Mouse (Mus musculus) forebrain, embryonic 12.5 days (tissue): Measurements from ENCODE around the gene Carmil1. TPM values are rescaled to one million over a fixed set of nuclear protein-coding genes. Genes with fewer than 3 reads are reported as not detected.
A peak's percentile ranks its signal among the peaks of the same experiment; 100 is the strongest.

ENCODE experiments used
- ATAC-seq: fragments of 200-750 bp; cut with Nextera tagmentation; 2 replicates; pipeline ENCODE4 v1.8.0; 2017; ENCODE audit warnings: moderate TSS enrichment; ENCODE audit not compliant: low FRiP score
- H3K27ac ChIP-seq: fragments of 300-500 bp; sonication (generic); 2 replicates; pipeline ENCODE4 v1.5.1; 2016; ENCODE audit warnings: mild to moderate bottlenecking
- H3K27me3 ChIP-seq: fragments of 300-500 bp; sonication (generic); 2 replicates; pipeline ENCODE4 v1.6.1; 2016; ENCODE audit warnings: mild to moderate bottlenecking
- H3K36me3 ChIP-seq: fragments of 300-500 bp; sonication (generic); replicated peaks from 2 replicates; pipeline ENCODE4 v1.6.1; 2016; ENCODE audit warnings: mild to moderate bottlenecking
- H3K4me1 ChIP-seq: fragments of 300-500 bp; sonication (generic); 2 replicates; pipeline ENCODE4 v1.6.1; 2016
- H3K4me2 ChIP-seq: fragments of 300-500 bp; sonication (generic); 2 replicates; pipeline ENCODE4 v1.6.1; 2016; ENCODE audit warnings: mild to moderate bottlenecking, moderate library complexity
- H3K4me3 ChIP-seq: fragments of 300-500 bp; sonication (generic); replicated peaks from 2 replicates; pipeline ENCODE4 v1.5.1; 2016; ENCODE audit warnings: mild to moderate bottlenecking
- H3K9ac ChIP-seq: fragments of 300-500 bp; sonication (generic); 2 replicates; pipeline ENCODE4 v1.6.1; 2016; ENCODE audit warnings: mild to moderate bottlenecking
- H3K9me3 ChIP-seq: fragments of 300-500 bp; sonication (generic); 2 replicates; pipeline ENCODE4 v1.6.1; 2016
- WGBS: fragments of 180-500 bp; shearing (Covaris S2); methylation state at CpG from one replicate; pipeline ENCODE4 v1.1.7; 2016; 5-methylcytosine and 5-hydroxymethylcytosine counted together
- polyA plus RNA-seq: library from polyadenylated mRNA; unstranded; fragments of >200 nt; fragmentation: Nextera tagmentation; extraction: Ambion mirVana; gene quantifications from 2 replicates; pipeline ENCODE4 v1.2.1, GENCODE M21; 2016

Carmil1 gene
- polyA plus RNA-seq, 1 experiment from 2014 or later, result 25.3 TPM

DNA sequence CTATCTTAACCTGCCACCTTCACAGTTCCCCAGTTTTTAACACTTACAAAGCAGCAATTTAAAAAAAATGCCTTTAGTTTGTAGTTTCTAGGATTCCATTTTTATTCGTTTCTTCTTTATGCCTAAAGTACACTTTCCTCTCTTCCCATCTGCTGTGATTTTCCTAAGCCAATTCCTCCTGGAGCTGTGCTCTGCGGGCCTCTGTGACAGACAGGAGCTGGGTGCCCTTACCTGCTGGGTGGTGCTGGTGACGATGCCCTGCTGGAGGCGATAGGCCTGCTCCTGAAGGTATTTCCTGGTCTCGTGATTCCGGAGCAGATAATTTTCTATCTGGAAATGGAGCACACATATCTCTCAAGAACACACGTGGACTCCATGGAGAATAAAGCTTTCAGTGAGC lies 198.9 kb downstream of the Carmil1 start:
- no peak overlapping the region for H3K9ac ChIP-seq
- H3K4me3 ChIP-seq, result no peak overlapping the region
- H3K27me3 ChIP-seq, result no peaks in the 10 kb centered on the region
- H3K9me3 ChIP-seq, result no peaks in the 10 kb centered on the region
- no peak overlapping the region for H3K27ac ChIP-seq
- H3K36me3 ChIP-seq, result no peaks in the 10 kb centered on the region
- 91% methylated on average over 7 of the region's 7 CpGs for WGBS
- H3K4me2 ChIP-seq, result no peak overlapping the region
- H3K4me1 ChIP-seq, result no peaks in the 10 kb centered on the region
- no peak for ATAC-seq

DNA sequence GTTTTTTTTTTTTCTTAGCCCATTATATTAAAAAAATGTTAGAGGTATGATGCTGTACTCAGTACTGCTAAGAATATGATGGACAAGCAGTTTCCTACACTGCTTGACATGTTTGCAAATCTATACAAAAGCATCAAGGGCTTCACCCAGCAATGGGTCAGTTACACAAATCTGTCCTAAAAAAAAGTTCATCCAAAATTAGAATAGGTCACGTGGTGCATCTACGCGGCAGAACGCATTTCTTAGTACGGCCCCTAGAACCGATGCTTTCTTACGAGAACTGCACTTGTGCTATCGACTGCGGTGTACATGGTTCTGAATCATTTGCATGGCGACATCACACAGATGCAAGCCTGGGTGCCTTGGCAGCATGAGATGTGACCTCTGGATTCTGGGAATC lies 208.0 kb downstream of the Carmil1 start:
- Histone ChIP-seq H3K9me3 (no peaks in the 10 kb centered on the region), H3K36me3 (peaks cover 3% of the 10 kb centered on the region), H3K4me1 (no peaks in the 10 kb centered on the region), H3K27me3 (no peaks in the 10 kb centered on the region), H3K4me2 (no peak overlapping the region), H3K27ac (no peak overlapping the region), H3K4me3 (no peak overlapping the region), H3K9ac (no peak overlapping the region)
- 94% methylated on average over 10 of the region's 10 CpGs for WGBS
- ATAC-seq, result no peak

DNA sequence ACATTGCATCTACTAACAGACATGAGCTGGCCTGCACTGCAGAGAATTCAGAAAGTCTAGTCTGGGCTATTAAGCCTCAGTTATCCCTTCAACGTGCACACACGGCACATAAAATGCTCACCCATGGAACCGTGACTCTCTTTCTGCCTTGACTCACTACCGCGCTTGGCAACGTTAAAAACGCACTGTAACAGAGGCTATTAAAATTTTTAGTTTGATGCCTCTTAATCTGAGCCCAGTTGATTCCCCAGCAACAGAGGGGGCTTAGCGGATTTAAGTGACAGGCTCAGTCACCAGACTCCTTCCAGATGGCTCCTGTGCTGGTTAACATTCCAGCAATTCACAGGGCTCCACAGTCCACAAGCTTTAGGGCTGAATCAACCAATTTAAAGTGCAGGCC lies 213.0 kb downstream of the Carmil1 start:
- Histone ChIP-seq H3K4me3 (no peak overlapping the region), H3K4me1 (0 out of 2 replicates have a peak, but pooled peaks cover 4% of the 10 kb centered on the region), H3K27ac (no peak overlapping the region), H3K9ac (no peak overlapping the region), H3K4me2 (no peak overlapping the region), H3K9me3 (no peaks in the 10 kb centered on the region), H3K27me3 (no peaks in the 10 kb centered on the region), H3K36me3 (peaks cover 9% of the 10 kb centered on the region; the same call in 1 of the 2 replicates)
- WGBS, result 92% methylated on average over 8 of the region's 8 CpGs
- ATAC-seq, result no peak

DNA sequence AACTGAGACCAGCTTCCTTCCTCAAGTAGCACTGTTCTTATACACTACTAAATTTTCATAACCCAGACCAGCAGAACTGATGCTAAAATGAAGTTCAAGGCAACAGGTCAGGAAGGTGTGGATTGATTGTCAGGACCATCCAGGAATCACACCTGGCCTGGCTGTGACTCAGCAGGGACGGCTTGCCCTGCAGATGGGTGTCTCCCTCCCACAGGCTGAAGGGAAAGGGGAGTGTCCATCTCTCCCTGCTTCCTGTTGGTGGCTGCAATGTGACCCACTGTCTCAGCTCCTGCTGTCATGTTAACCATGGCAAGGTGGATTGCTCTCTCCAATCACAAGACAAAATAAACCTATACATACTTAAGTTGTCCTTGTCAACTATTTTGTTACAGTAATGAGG lies 215.1 kb downstream of the Carmil1 start:
- Histone ChIP-seq H3K4me1 (0 out of 2 replicates have a peak, but pooled peaks cover 4% of the 10 kb centered on the region), H3K27me3 (no peaks in the 10 kb centered on the region), H3K4me2 (no peak overlapping the region), H3K27ac (no peak overlapping the region), H3K9ac (no peak overlapping the region), H3K4me3 (no peak overlapping the region), H3K36me3 (peaks cover 9% of the 10 kb centered on the region; the same call in 1 of the 2 replicates), H3K9me3 (no peaks in the 10 kb centered on the region)
- WGBS, result 74% methylated on average over 1 of the region's 1 CpGs
- ATAC-seq, result no peak

DNA sequence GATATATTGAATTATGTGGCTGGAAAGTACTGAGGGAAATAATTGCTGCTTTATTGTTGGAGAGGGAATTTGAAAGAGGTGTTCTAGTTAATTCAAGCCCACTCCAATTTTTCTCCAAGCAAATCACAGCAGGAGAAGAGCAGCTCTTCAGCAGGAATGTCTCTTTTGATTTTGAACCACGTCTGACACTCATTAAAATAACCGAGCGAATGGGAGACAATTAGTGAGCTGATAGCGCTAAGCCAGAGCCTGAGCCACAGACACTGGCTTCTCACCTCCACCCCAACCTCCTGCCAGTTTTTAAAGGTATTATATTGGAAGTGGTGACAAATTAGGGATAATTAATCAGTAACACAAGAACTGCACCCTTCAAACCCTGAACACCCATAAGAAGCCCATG lies 217.8 kb downstream of the Carmil1 start:
- peak; percentile 64; the same call in 1 of the 2 replicates for ATAC-seq
- Histone ChIP-seq H3K36me3 (0 out of 2 replicates have a peak, but pooled peaks cover 5% of the 10 kb centered on the region), H3K4me3 (no peak overlapping the region), H3K27ac (peak overlapping the region; percentile 66), H3K9ac (no peak overlapping the region), H3K4me2 (no peak overlapping the region), H3K4me1 (peaks cover 11% of the 10 kb centered on the region; the same call in 1 of the 2 replicates), H3K27me3 (no peaks in the 10 kb centered on the region), H3K9me3 (no peaks in the 10 kb centered on the region)
- WGBS, result 6% methylated on average over 4 of the region's 4 CpGs

DNA sequence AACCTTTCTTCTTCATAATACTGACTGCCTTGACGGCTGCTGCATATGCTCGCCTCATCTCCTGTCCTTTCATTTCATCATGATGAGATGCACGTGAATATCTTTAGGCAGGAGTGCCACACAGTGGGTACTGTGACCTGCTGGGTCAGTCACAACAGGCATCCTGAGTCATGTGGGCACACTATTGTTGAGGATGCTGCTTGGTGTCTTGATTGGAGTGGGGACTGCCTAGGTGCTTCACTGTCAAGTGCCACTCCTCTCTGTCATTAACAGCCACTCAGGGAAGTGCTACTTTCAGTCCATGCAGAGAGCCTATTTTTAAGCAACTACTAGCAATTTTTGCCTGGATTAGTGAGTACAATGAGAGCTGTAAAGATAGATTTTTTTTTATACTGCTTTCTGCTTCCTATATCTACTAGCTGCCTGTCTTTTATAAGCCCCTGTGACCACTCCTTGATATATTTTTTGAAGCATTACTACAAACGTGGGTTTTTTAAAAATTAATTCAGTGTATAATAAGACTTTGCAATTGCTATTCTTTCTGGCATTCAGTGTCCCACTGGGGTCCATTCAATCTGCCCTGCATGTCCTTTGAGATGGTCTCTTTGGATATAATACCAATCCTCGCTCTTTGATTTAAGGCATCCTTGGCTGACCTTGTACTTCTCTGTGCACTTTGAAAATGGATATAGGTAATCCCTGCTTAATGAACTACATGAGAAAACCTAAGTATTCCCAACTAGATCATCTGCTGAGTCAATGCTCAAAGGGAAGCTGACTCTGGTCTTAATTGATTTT lies 225.3 kb downstream of the Carmil1 start:
- no peak overlapping the region for H3K9ac ChIP-seq
- no peaks in the 10 kb centered on the region for H3K9me3 ChIP-seq
- peaks cover 13% of the 10 kb centered on the region; the same call in 1 of the 2 replicates for H3K4me1 ChIP-seq
- ATAC-seq, result 0 out of 2 replicates have a peak, but pooled peaks have one; percentile 41
- H3K4me2 ChIP-seq, result no peak overlapping the region
- H3K4me3 ChIP-seq, result no peak overlapping the region
- H3K36me3 ChIP-seq, result no peaks in the 10 kb centered on the region
- no peak overlapping the region for H3K27ac ChIP-seq
- WGBS, result 44% methylated on average over 5 of the region's 5 CpGs
- H3K27me3 ChIP-seq, result no peaks in the 10 kb centered on the region

DNA sequence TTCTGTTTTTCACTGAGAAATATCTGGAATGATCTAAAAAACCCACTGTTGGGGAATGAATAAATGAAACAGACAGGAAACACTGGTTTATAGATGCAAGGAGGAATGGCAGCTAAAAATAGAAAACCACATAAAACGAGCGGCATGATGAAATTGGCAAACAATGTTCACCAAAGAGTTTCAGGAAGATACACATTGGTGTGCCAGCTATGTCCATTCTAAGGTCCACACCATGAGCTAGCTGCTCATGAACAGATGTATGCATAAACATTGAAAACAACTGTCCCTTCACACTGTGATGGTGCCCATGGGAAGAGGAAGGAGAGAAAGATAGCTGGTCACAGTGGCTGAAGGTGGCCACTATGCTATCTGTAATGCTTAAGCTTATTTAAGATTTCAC lies 229.1 kb downstream of the Carmil1 start:
- Histone ChIP-seq H3K4me3 (no peak overlapping the region), H3K36me3 (no peaks in the 10 kb centered on the region), H3K27me3 (no peaks in the 10 kb centered on the region), H3K9me3 (no peaks in the 10 kb centered on the region), H3K4me1 (peaks cover 7% of the 10 kb centered on the region; the same call in 1 of the 2 replicates), H3K4me2 (no peak overlapping the region), H3K9ac (no peak overlapping the region), H3K27ac (no peak overlapping the region)
- 96% methylated on average over 2 of the region's 2 CpGs for WGBS
- ATAC-seq, result no peak

DNA sequence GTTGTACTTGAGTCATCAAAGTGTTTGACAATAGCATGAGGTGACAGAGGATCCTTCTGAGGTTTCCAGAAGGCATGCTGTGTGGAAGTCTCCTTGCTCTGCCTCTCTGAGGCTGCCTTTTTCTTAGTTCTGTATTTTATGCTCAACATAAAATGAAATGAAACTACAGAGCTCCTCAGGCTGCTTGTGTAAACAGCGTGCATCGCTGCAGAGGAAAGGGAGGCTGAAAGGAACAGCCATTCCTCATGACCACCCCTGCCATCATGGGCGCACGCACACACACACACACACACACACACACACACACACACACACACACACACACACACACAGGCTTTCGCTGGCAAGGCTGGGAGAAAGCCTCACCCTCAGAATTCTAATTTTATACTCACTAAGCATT lies 230.3 kb downstream of the Carmil1 start:
- Histone ChIP-seq H3K9ac (no peak overlapping the region), H3K27me3 (no peaks in the 10 kb centered on the region), H3K4me1 (peaks cover 4% of the 10 kb centered on the region), H3K36me3 (no peaks in the 10 kb centered on the region), H3K4me2 (no peak overlapping the region), H3K27ac (no peak overlapping the region), H3K9me3 (no peaks in the 10 kb centered on the region), H3K4me3 (no peak overlapping the region)
- no peak for ATAC-seq
- WGBS, result 78% methylated on average over 5 of the region's 5 CpGs

DNA sequence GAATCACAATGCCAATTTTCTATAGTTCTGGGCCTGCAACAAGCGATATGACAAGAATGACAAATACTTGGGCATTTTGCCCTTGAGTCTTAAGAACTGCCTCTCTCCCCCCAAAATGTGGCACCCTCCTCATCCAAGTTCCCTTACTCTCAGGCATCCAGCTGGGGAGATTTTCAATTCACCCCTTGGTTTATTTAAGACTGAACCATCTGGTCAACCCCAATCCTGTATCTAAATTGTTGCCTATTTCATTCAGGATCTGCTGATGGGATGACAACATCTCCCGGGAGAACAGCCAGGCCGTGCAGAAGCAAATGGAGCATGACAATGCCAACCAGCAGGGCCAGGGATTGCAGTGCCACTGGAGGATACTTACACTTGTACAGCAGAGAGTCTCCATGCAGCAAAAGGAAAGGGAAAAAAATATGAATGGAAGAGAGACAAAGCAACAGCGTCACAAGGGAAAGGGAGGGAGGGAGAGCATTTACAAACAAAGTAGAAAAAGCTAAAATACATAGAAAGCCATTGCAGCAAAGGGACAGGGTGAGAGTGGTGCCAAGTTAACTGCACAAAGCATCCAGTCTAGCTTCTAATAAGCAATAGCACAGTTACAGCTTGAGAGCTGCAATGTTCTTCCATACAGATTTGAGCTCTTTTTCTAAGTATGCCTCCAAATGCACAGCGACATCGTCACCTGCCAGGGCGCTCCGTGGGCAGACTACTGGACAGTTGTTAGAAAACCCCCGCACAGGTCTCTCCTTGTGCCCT lies 231.1 kb downstream of the Carmil1 start:
- H3K27me3 ChIP-seq, result no peaks in the 10 kb centered on the region
- H3K4me3 ChIP-seq, result no peak overlapping the region
- H3K9ac ChIP-seq, result no peak overlapping the region
- ATAC-seq, result no peak
- no peak overlapping the region for H3K4me2 ChIP-seq
- H3K27ac ChIP-seq, result no peak overlapping the region
- peaks cover 10% of the 10 kb centered on the region for H3K4me1 ChIP-seq
- no peaks in the 10 kb centered on the region for H3K9me3 ChIP-seq
- WGBS, result 78% methylated on average over 9 of the region's 9 CpGs
- H3K36me3 ChIP-seq, result no peaks in the 10 kb centered on the region

DNA sequence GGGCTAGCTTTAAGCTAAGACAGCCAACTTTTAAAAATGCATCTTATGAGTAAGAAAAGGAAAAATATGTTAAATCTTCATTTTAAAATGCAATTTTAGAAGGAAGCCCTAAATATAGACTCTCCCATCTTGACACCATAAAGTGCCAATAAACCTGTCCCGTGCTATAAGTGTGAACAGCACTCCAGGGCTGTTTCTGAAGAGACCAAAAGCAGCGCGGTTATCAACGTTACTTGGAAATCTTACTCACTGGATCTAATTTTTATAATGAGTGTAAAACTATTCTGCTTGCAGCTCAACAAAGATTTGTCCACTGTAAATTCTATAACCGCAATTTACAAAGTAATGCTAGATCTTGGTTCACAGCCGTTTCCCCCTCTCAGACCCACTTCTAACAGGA lies 232.0 kb downstream of the Carmil1 start:
- Histone ChIP-seq H3K27ac (no peak overlapping the region), H3K4me3 (no peak overlapping the region), H3K27me3 (no peaks in the 10 kb centered on the region), H3K9ac (no peak overlapping the region), H3K36me3 (no peaks in the 10 kb centered on the region), H3K4me2 (no peak overlapping the region), H3K4me1 (peaks cover 10% of the 10 kb centered on the region), H3K9me3 (no peaks in the 10 kb centered on the region)
- no peak for ATAC-seq
- WGBS, result 91% methylated on average over 6 of the region's 6 CpGs

DNA sequence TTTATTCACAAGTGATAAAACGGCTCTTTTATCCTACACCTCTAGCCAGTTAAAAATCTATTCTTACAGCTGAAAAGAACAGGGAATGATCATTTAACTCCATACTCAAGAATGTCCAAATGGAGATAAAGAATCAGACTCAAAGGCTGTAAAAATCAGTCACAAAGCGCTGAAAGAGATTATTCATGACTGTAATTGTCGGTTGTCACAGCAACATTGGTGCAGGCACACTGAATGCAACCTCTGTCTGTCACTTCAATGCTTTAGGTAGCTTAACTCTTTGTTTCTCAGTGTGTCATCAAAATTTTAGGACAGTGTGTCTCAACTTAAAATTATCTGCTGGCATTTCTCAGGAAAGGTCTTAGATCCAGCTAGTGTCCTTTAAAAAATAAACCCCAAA lies 235.3 kb downstream of the Carmil1 start:
- H3K4me3 ChIP-seq, result no peak overlapping the region
- H3K27ac ChIP-seq, result no peak overlapping the region; the same call in 1 of the 2 replicates
- WGBS, result 49% methylated on average over 3 of the region's 3 CpGs
- 0 out of 2 replicates have a peak, but pooled peaks have one; percentile 53 for ATAC-seq
- H3K36me3 ChIP-seq, result no peaks in the 10 kb centered on the region; the same call in 1 of the 2 replicates
- no peak overlapping the region for H3K9ac ChIP-seq
- H3K9me3 ChIP-seq, result no peaks in the 10 kb centered on the region
- no peaks in the 10 kb centered on the region for H3K27me3 ChIP-seq
- peaks cover 10% of the 10 kb centered on the region for H3K4me1 ChIP-seq
- H3K4me2 ChIP-seq, result no peak overlapping the region

DNA sequence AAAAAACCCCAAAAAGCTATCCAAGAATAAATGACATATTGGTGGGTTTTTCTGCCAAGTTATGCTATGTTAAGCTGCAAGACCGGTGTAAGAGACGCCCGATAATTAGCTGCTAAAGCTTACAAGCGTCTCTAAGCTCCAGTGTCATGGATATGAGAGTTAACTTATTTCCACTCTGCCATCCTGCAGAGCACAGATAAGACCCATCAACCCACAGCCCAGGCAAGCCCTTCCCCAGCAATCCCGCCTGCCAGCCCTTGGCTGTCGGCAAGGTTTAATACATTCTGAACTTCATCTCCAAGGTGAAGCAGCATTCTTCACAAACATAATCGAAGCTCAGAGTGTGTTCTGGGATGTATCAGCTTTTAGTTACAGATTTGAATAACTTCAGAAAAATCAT lies 240.4 kb downstream of the Carmil1 start:
- no peak for ATAC-seq
- WGBS, result 85% methylated on average over 7 of the region's 7 CpGs
- H3K27ac ChIP-seq, result no peak overlapping the region
- peaks cover 5% of the 10 kb centered on the region; the same call in 1 of the 2 replicates for H3K4me1 ChIP-seq
- no peaks in the 10 kb centered on the region for H3K27me3 ChIP-seq
- H3K36me3 ChIP-seq, result no peaks in the 10 kb centered on the region; the same call in 1 of the 2 replicates
- H3K9me3 ChIP-seq, result no peaks in the 10 kb centered on the region
- no peak overlapping the region for H3K4me2 ChIP-seq
- H3K4me3 ChIP-seq, result no peak overlapping the region
- H3K9ac ChIP-seq, result no peak overlapping the region
